Mouse (Mus musculus) lung, postnatal 14 days (tissue): Measurements from ENCODE around the gene Chst4.
"Not testable (repeated sequence)": the region's sequence is repeated elsewhere in the genome, so short reads cannot be mapped to it uniquely, and the experiment has no call there.

Experiments used
- DNase-seq: peaks from one replicate; pipeline ENCODE4 v3.0.0; 2021

Gene Chst4

GRCm38 (mm10) chr8:110039659-110040058, at the start of gene Chst4:
Chst4 (minus strand) TSS chr8:110039740.
- DNase-seq: no peak

- DNase-seq: no peak
Measured at GRCm38 (mm10) chr8:110082416-110083105, 43.0 kb upstream of the Chst4 start.

GRCm38 (mm10) chr8:110079282-110080221, 40.0 kb upstream of the Chst4 start, which contains the start of gene Zfp612:
Zfp612 (plus strand) TSS chr8:110079746.
- peak; percentile 56 for DNase-seq

- DNase-seq: no peak
Measured at GRCm38 (mm10) chr8:110074496-110074895, 35.0 kb upstream of the Chst4 start.

GRCm38 (mm10) chr8:110071600-110071999, 32.1 kb upstream of the Chst4 start:
- DNase-seq: peak; percentile 71

- no peak for DNase-seq
Measured at GRCm38 (mm10) chr8:110069706-110070105, 30.2 kb upstream of the Chst4 start.

- no peak for DNase-seq
Measured at GRCm38 (mm10) chr8:110065676-110066075, 26.1 kb upstream of the Chst4 start.

- no peak for DNase-seq
Measured at GRCm38 (mm10) chr8:110064606-110065365, 25.2 kb upstream of the Chst4 start.

- DNase-seq: no peak
Measured at GRCm38 (mm10) chr8:110064161-110064560, 24.6 kb upstream of the Chst4 start.

- no peak for DNase-seq
Measured at GRCm38 (mm10) chr8:110058207-110058606, 18.7 kb upstream of the Chst4 start.

GRCm38 (mm10) chr8:110051208-110051607, 11.7 kb upstream of the Chst4 start:
- no peak for DNase-seq

GRCm38 (mm10) chr8:110040509-110040908, 969 bp upstream of the Chst4 start:
- DNase-seq: no peak

GRCm38 (mm10) chr8:110039216-110039615, 324 bp downstream of the Chst4 start:
- no peak for DNase-seq

- no peak for DNase-seq
Measured at GRCm38 (mm10) chr8:110036156-110036555, 3.4 kb downstream of the Chst4 start.

- DNase-seq: no peak
Measured at GRCm38 (mm10) chr8:110034331-110034730, 5.2 kb downstream of the Chst4 start.

GRCm38 (mm10) chr8:110033771-110034170, 5.8 kb downstream of the Chst4 start:
- not testable (repeated sequence) for DNase-seq

- no peak for DNase-seq
Measured at GRCm38 (mm10) chr8:110022768-110023344, 16.7 kb downstream of the Chst4 start.

- DNase-seq: no peak
Measured at GRCm38 (mm10) chr8:110022081-110022480, 17.5 kb downstream of the Chst4 start.

- peak; percentile 62 for DNase-seq
Measured at GRCm38 (mm10) chr8:110010868-110011267, 28.7 kb downstream of the Chst4 start.

- no peak for DNase-seq
Measured at GRCm38 (mm10) chr8:110008995-110009446, 30.5 kb downstream of the Chst4 start.

- DNase-seq: no peak
Measured at GRCm38 (mm10) chr8:110008228-110008994, 31.1 kb downstream of the Chst4 start.
